Mouse (Mus musculus) spleen, postnatal 10 days (tissue): ENCODE measurements around the gene Pim1.
"Not testable (repeated sequence)": the region's sequence is repeated elsewhere in the genome, so short reads cannot be mapped to it uniquely, and the experiment has no call there.

Experiments
- DNase-seq, 2 experiments: peaks; one replicate each; pipeline ENCODE4 v3.0.0; 2021 to 2022; ENCODE audit warnings: low spot score in 2 of 2

Gene Pim1

DNA sequence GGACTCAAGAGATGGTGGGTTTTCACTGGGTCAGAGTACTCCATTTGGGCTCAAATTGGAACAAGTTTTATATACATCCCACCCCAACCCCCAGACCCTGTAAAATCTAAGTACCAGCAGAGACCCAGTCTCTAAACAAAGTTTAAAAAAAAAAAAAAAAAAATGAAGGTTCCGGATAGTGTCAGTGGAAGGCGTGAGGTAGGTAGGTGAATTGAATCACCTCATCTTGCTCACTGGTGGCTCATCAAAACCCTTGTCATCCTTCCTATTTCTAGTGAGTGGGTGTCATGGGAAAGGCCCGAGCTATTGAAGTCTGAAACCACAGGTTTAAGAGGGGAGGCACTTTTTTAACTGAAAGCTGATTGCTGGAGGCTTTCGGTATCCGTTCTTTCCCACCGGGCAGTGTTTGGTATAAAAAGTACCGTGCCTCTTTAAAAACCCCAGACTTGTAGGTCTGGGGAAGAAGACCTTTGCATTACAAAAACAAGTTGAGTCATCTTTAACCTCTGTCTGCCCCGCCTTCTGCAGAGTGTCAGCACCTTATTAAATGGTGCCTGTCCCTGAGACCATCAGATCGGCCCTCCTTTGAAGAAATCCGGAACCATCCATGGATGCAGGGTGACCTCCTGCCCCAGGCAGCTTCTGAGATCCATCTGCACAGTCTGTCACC, 3.6 kb downstream of the Pim1 start:
- DNase-seq: no peak

- peak; percentile 42 to 49 for DNase-seq
Measured at GRCm38 (mm10) chr17:29494732-29495076, 4.2 kb downstream of the Pim1 start.

DNA sequence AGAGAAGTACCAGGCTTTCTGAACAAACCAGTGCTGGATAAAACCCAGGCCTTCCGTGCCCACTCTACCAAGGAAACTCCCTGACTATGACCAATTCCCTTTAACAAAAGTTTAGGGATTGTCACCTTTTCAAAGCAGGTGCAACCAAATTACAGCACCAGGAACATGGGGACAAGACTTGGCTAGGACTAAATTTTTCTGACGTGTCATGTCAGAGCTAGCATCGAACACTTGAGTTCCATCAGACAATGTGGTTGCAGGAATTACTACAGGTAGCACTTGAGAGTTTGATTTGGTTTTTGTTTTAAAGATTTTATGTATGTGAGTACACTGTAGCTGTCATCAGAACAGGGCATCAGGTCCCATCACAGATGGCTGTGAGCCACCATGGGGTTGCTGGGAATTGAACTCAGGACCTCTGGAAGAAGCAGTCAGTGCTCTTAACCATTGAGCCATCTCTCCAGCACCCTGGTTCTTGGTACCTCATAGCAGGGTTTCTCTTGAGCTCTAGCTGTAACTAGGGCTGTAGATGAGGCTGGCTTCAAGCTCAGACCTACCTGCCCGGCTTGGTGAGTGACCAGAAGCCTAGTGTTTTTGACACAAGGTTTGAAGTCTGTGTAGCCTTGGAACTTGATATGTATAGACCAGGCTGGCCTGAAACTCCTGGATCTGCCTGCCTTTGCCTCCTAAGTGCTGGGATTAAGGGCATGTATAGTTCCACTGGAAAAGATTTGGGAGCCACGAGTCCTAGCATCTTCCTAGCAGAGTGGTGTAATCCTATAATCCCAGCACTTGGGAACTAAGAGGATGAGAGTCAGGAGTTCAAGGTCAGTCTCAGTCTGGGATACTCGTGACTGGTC, 5.9 kb downstream of the Pim1 start:
- DNase-seq: peak in 1 of 2 experiments; percentile 31

- no peak for DNase-seq
Measured at GRCm38 (mm10) chr17:29497071-29497354, 6.5 kb downstream of the Pim1 start.

- not testable (repeated sequence) for DNase-seq
Measured at GRCm38 (mm10) chr17:29497481-29497880, 6.9 kb downstream of the Pim1 start.

- peak; percentile 46 to 47 for DNase-seq
Measured at GRCm38 (mm10) chr17:29498028-29498427, 7.5 kb downstream of the Pim1 start.

GRCm38 (mm10) chr17:29498952-29499351, 8.4 kb downstream of the Pim1 start:
- not testable (repeated sequence) for DNase-seq

- DNase-seq: no peak
Measured at GRCm38 (mm10) chr17:29499511-29499910, 9.0 kb downstream of the Pim1 start.

GRCm38 (mm10) chr17:29500243-29500740, 9.7 kb downstream of the Pim1 start:
- peak in 1 of 2 experiments; percentile 39 for DNase-seq

DNA sequence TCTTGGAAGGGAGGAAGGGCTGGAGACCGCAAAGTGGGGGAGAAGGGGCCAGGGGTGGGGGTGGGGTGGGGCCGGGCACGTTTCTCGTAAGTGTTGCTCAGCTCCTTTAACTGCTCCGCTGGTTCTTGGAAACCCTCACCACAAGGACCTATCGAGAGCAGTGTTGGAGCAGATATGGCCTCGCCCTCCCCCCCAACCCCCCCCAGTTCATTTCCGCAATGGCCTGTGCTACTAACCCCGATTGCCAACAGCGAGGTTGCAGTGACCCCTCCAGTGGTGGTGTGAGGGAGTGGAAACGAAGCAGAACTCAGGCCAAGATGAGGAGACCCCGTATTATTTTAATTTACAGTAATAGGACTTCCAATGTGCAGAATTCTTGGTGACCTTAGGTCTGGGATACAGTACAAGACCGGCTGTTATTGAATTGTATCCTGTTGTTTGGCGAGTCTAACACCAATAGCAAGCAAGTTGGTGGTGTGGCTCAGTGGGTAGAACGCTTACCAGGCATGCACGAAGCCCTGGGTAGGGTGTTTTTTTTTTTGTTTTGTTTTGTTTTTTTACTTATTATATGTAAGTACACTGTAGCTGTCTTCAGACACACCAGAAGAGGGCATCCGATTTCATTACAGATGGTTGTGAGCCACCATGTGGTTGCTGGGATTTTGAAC, 10.4 kb downstream of the Pim1 start:
- DNase-seq: peak; percentile 33 to 59

GRCm38 (mm10) chr17:29502005-29502668, 11.6 kb downstream of the Pim1 start:
- DNase-seq: peak; percentile 44 to 55

GRCm38 (mm10) chr17:29502669-29503665, 12.4 kb downstream of the Pim1 start:
- peak; percentile 60 to 61 for DNase-seq

DNA sequence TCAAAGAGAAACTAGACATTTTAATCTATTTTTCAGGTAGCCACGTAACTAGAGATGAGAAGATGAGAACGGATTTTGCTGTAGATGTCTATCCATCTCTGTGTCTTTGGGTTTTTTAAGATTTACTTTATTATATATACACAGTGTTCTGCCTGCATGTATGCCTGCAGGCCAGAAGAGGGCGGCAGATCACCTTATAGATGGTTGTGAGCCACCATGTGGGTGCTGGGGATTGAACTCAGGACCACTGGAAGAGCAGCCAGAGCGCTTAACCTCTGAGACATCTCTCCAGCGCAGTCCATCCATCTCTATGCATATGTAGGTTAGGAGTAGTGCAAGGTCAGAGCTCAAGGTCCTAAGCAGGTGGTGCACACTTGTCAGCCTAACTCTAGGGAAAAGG, 13.1 kb downstream of the Pim1 start:
- peak in 1 of 2 experiments; percentile 60 for DNase-seq

GRCm38 (mm10) chr17:29508927-29509608, 18.5 kb downstream of the Pim1 start:
- no peak for DNase-seq

GRCm38 (mm10) chr17:29510691-29511090, 20.1 kb downstream of the Pim1 start:
- no peak for DNase-seq

DNA sequence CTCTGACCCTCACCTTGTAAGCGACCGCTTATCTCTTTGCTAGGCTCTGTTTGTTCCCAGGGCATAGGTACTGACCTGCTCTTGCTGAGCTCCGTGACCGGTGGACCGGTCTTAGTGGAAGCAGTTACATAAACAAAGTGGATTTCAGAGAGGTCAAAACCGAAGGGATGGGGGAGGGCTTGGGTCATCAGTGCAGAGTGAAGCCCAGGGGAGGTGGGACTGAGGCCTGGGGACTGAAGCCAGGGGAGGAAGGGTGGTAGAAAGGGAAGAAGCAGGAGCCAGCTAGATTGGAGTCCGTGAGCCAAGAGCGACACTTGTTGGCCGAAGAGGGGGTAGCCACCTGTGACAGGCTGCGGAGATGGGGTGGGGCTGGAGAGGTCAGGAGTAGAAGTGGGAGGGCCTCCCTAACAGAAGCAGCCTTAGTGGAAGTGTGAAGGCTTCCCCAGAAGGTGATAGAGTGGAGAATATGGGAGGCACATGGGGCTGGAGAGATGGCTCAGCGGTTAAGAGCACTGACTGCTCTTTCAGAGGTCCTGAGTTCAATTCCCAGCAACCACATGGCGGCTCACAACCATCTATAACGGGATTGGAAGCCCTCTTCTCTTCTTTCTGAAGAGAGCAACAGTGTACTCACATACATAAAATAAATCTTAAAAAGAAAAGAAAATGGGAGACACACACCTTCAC, 22.6 kb downstream of the Pim1 start:
- DNase-seq: peak in 1 of 2 experiments; percentile 81

- peak; percentile 82 for DNase-seq
Measured at GRCm38 (mm10) chr17:29514435-29514834, 23.9 kb downstream of the Pim1 start.

GRCm38 (mm10) chr17:29518665-29519064, 28.1 kb downstream of the Pim1 start:
- DNase-seq: not testable (repeated sequence)

DNA sequence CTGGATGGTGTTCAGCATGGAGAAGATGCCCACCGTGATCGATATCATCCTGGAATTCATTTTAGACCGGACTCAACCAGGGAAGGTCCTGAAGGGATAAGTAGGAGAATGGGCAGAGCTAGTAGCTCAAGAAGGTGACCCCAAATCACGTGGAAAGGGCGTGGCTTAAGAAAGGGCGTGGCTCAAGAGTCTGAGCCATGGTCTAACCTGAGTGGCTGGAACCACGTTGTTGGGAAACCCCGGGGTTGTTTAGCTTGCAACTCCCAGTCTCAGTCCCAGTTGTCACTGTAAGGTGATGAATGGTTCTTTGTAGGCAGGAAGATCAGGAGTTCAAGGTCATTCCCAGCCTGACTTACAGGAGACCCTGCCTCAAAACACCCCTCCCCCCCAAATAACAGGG, 29.2 kb downstream of the Pim1 start:
- no peak for DNase-seq

- no peak for DNase-seq
Measured at GRCm38 (mm10) chr17:29525613-29526012, 35.1 kb downstream of the Pim1 start.
